Mouse (Mus musculus): ENCODE data around the gene Smchd1. TPM values are rescaled to one million over a fixed set of nuclear protein-coding genes. Genes with fewer than 3 reads are reported as not detected.
"Not testable (repeated sequence)": the region's sequence is repeated elsewhere in the genome, so short reads cannot be mapped to it uniquely, and the experiment has no call there.

Gene Smchd1
- polyA plus RNA-seq, 1 experiment, result 2.3 TPM

GRCm38 (mm10) chr17:71445191-71445590 lies 30.0 kb downstream of the Smchd1 start:
- Histone ChIP-seq H3K27ac (ENCODE audit: insufficient read depth, low read depth, low read length) (no peak overlapping the region), H3K36me3 (ENCODE audit: control insufficient read depth, insufficient read depth, low read length) (peaks cover 16% of the 10 kb centered on the region), H3K4me1 (ENCODE audit: control insufficient read depth, insufficient read depth, insufficient read length, low read length) (no peaks in the 10 kb centered on the region), H3K27me3 (ENCODE audit: control insufficient read depth, insufficient read depth, low read length) (no peaks in the 10 kb centered on the region), H3K4me3 (ENCODE audit: low read depth, low read length) (no peak overlapping the region)
- TF ChIP-seq POLR2A (IDR thresholded peaks at IDR 0.05; ENCODE audit: low read depth, low read length) (no peak), CTCF (IDR thresholded peaks at IDR 0.05; ENCODE audit: extremely low read depth, insufficient read length, insufficient replicate concordance, low read depth, low read length) (no peak)
- 90% methylated on average over 6 of the region's 6 CpGs for WGBS

GRCm38 (mm10) chr17:71444718-71445117 lies 30.4 kb downstream of the Smchd1 start:
- H3K4me3 ChIP-seq (ENCODE audit: low read depth, low read length), result no peak overlapping the region
- peaks cover 16% of the 10 kb centered on the region for H3K36me3 ChIP-seq (ENCODE audit: control insufficient read depth, insufficient read depth, low read length)
- no peaks in the 10 kb centered on the region for H3K27me3 ChIP-seq (ENCODE audit: control insufficient read depth, insufficient read depth, low read length)
- TF ChIP-seq CTCF (IDR thresholded peaks at IDR 0.05; ENCODE audit: extremely low read depth, insufficient read length, insufficient replicate concordance, low read depth, low read length) (no peak), POLR2A (IDR thresholded peaks at IDR 0.05; ENCODE audit: low read depth, low read length) (no peak)
- WGBS, result 77% methylated on average over 2 of the region's 2 CpGs
- H3K27ac ChIP-seq (ENCODE audit: insufficient read depth, low read depth, low read length), result no peak overlapping the region
- no peaks in the 10 kb centered on the region for H3K4me1 ChIP-seq (ENCODE audit: control insufficient read depth, insufficient read depth, insufficient read length, low read length)

GRCm38 (mm10) chr17:71444126-71444525 lies 31.0 kb downstream of the Smchd1 start:
- Histone ChIP-seq H3K4me1 (ENCODE audit: control insufficient read depth, insufficient read depth, insufficient read length, low read length) (no peaks in the 10 kb centered on the region), H3K27me3 (ENCODE audit: control insufficient read depth, insufficient read depth, low read length) (no peaks in the 10 kb centered on the region), H3K27ac (ENCODE audit: insufficient read depth, low read depth, low read length) (no peak overlapping the region), H3K36me3 (ENCODE audit: control insufficient read depth, insufficient read depth, low read length) (peaks cover 16% of the 10 kb centered on the region), H3K4me3 (ENCODE audit: low read depth, low read length) (no peak overlapping the region)
- 90% methylated on average over 3 of the region's 3 CpGs for WGBS
- TF ChIP-seq CTCF (IDR thresholded peaks at IDR 0.05; ENCODE audit: extremely low read depth, insufficient read length, insufficient replicate concordance, low read depth, low read length), result no peak
- TF ChIP-seq POLR2A (IDR thresholded peaks at IDR 0.05; ENCODE audit: low read depth, low read length), result no peak

- Histone ChIP-seq H3K27ac (ENCODE audit: insufficient read depth, low read depth, low read length) (no peak overlapping the region), H3K4me1 (ENCODE audit: control insufficient read depth, insufficient read depth, insufficient read length, low read length) (no peaks in the 10 kb centered on the region), H3K36me3 (ENCODE audit: control insufficient read depth, insufficient read depth, low read length) (peaks cover 16% of the 10 kb centered on the region), H3K4me3 (ENCODE audit: low read depth, low read length) (no peak overlapping the region), H3K27me3 (ENCODE audit: control insufficient read depth, insufficient read depth, low read length) (no peaks in the 10 kb centered on the region)
- no peak for TF ChIP-seq CTCF (IDR thresholded peaks at IDR 0.05; ENCODE audit: extremely low read depth, insufficient read length, insufficient replicate concordance, low read depth, low read length)
- TF ChIP-seq POLR2A (IDR thresholded peaks at IDR 0.05; ENCODE audit: low read depth, low read length), result no peak
- WGBS, result 41% methylated on average over 6 of the region's 6 CpGs
Observed at GRCm38 (mm10) chr17:71443273-71443672, 31.9 kb downstream of the Smchd1 start.

- not testable (repeated sequence) for H3K4me3 ChIP-seq (ENCODE audit: low read depth, low read length); H3K27ac ChIP-seq (ENCODE audit: insufficient read depth, low read depth, low read length); H3K4me1 ChIP-seq (ENCODE audit: control insufficient read depth, insufficient read depth, insufficient read length, low read length); H3K27me3 ChIP-seq (ENCODE audit: control insufficient read depth, insufficient read depth, low read length)
- 99% methylated on average over 2 of the region's 2 CpGs for WGBS
- H3K36me3 ChIP-seq (ENCODE audit: control insufficient read depth, insufficient read depth, low read length), result peaks cover 44% of the 10 kb centered on the region
Observed at GRCm38 (mm10) chr17:71422502-71422901, 52.6 kb downstream of the Smchd1 start.

GRCm38 (mm10) chr17:71419448-71419847 lies 55.7 kb downstream of the Smchd1 start:
- not testable (repeated sequence) for H3K27ac ChIP-seq (ENCODE audit: insufficient read depth, low read depth, low read length); H3K27me3 ChIP-seq (ENCODE audit: control insufficient read depth, insufficient read depth, low read length); H3K4me3 ChIP-seq (ENCODE audit: low read depth, low read length); H3K4me1 ChIP-seq (ENCODE audit: control insufficient read depth, insufficient read depth, insufficient read length, low read length)
- peaks cover 38% of the 10 kb centered on the region for H3K36me3 ChIP-seq (ENCODE audit: control insufficient read depth, insufficient read depth, low read length)
- 94% methylated on average over 5 of the region's 5 CpGs for WGBS

- no peak overlapping the region for H3K27ac ChIP-seq (ENCODE audit: insufficient read depth, low read depth, low read length)
- WGBS, result 69% methylated on average over 1 of the region's 1 CpGs
- H3K4me1 ChIP-seq (ENCODE audit: control insufficient read depth, insufficient read depth, insufficient read length, low read length), result no peaks in the 10 kb centered on the region
- H3K27me3 ChIP-seq (ENCODE audit: control insufficient read depth, insufficient read depth, low read length), result no peaks in the 10 kb centered on the region
- peaks cover 30% of the 10 kb centered on the region for H3K36me3 ChIP-seq (ENCODE audit: control insufficient read depth, insufficient read depth, low read length)
- no peak overlapping the region for H3K4me3 ChIP-seq (ENCODE audit: low read depth, low read length)
- TF ChIP-seq POLR2A (IDR thresholded peaks at IDR 0.05; ENCODE audit: low read depth, low read length) (no peak), CTCF (IDR thresholded peaks at IDR 0.05; ENCODE audit: extremely low read depth, insufficient read length, insufficient replicate concordance, low read depth, low read length) (no peak)
Observed at GRCm38 (mm10) chr17:71417008-71417407, 58.1 kb downstream of the Smchd1 start.

- TF ChIP-seq CTCF (IDR thresholded peaks at IDR 0.05; ENCODE audit: extremely low read depth, insufficient read length, insufficient replicate concordance, low read depth, low read length) (no peak), POLR2A (IDR thresholded peaks at IDR 0.05; ENCODE audit: low read depth, low read length) (no peak)
Observed at GRCm38 (mm10) chr17:71387401-71387800, 87.7 kb downstream of the Smchd1 start.

More at GRCm38 (mm10) chr17:71387401-71387800, 87.7 kb downstream of the Smchd1 start:
- Histone ChIP-seq H3K4me3 (ENCODE audit: low read depth, low read length) (no peak overlapping the region), H3K27ac (ENCODE audit: insufficient read depth, low read depth, low read length) (no peak overlapping the region), H3K27me3 (ENCODE audit: control insufficient read depth, insufficient read depth, low read length) (no peaks in the 10 kb centered on the region), H3K36me3 (ENCODE audit: control insufficient read depth, insufficient read depth, low read length) (peaks cover 31% of the 10 kb centered on the region), H3K4me1 (ENCODE audit: control insufficient read depth, insufficient read depth, insufficient read length, low read length) (no peaks in the 10 kb centered on the region)
- WGBS, result 60% methylated on average over 3 of the region's 3 CpGs
